Mouse (Mus musculus) thymus, adult 18-20 months (tissue): ENCODE measurements around the gene Fryl.
A peak's percentile ranks its signal among the peaks of the same experiment; 100 is the strongest.

Experiments
- DNase-seq, 2 experiments: peaks; one replicate each; pipeline ENCODE4 v3.0.0; 2022; ENCODE audit warnings: mixed read lengths in 2 of 2

The Fryl gene

DNA sequence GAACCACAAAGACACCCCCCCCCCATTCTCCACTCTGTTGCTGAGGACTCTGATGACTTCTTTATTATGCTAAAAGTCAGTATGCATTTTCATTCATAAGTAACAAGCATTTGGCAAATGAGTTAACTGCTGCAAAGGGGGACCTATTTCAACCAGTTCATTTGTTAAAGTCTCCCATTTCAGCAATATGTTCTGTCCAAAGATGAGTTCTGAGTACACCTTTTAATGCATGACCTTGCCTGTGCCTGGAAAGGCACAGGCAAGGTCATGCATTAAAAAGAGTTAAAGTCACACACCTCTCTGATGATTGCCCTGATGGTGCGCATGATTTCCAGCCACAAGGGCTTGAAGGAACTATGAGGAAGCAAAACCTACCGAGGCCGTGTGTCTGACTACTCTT lies 36.7 kb downstream of the Fryl start:
- DNase-seq, result no peak

DNA sequence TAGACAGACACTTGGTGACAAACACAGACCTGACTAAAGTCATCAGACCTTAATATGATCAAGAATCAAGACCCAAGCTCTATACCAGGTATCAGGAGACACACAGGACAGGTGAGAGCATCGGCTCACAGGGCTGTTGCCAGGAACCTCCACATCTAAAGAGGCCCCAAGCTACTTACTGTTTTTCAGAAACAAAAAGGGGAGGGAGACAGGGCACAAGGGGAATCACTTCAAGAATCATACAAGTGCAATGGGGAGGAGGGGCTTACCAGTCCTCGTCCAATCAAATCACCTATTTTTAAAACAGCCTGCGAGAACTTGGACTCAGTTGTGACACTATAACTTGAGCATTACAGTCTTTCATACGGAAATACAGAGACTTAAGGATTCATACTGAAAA lies 38.4 kb downstream of the Fryl start:
- DNase-seq, result no peak

DNA sequence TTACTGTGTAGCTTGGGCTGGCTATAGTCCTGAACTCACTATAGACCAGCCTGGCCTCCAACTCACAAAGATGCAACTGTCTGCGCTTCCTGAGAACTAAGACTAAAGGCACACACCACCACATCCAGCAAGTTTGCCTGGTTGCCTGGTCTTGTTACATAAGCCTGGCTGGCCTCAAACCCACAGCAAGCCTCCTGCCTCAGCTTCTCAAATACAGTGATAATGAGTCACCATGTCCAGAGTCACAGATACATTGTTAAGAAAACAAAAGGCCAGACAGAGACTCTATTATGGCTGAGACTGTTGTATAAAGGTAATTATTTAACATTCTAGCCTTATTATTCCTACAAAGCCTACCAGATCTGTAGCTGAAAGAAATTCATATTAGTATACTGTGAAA lies 39.3 kb downstream of the Fryl start:
- DNase-seq, result no peak

DNA sequence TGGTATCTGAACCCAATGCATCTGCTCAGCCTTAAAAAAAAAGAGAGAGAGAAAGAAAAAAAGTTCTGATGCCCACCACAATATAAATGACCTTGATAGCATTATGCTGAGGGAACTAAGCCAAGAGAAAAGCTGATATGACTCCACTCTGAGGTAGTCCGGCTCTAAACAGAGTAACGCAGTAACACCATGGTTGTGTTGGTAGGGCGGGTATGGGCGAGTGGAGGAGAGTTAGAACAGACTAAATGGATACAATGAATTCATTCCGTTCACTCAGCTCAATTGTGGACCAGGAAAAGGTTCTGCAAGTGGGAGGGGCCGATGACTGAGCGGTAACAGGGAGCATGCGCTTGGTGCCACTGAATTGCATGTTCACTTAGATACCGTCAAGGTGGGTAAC lies 40.4 kb downstream of the Fryl start:
- no peak for DNase-seq

DNA sequence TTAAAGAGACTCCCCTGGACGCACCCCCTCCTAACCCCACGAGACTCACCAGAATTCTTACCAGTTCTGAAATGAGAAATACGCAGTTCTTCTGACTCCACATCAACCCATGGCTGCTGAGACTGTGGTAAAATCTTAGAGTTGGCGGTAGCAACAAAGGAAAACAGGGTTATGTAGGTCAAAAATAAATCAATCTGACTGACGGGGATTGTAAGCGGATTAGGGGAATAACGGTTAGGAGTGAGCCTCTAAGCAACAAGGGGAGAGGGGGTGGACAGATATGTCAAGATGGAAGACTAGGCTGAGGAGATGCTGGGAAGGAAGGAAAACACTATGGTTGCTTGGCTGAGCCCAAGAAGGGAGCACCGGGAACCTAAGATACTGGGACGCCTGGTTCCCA lies 44.0 kb downstream of the Fryl start:
- DNase-seq, result no peak

DNA sequence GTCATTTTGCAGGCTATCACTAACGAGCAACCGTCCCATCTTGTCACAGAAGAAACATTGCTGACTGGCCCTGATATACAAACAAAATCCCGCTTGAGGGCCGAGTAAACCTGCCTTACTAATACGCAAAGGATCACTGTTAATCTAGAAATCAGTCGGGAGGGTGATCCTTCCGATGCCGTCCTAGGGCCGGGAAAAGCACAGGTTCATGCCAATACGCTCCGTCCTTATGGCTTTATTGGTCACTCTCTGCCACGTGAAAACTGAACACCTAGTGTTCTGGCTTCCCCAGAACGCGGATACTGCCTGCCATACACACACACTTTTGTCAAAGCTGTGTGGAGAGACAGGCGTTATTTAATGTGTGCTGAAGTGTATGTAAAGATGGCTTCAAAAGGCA lies 44.5 kb downstream of the Fryl start:
- no peak for DNase-seq

DNA sequence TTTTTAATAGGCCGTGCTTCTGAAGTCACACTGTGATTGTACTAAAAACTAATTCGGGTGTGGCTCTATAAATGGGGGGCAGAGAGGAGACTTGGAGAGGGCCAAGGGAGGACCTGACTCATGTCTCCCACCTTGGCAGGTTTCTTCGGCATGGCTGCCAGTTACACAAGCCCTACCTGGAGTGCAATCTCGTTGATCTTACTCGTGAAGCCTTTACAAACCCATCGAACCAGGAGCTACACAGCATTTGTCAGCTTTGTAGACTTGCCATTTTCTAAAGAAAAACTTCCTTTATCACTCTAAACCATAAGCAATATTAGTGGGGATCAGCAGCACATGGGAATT lies 45.5 kb downstream of the Fryl start:
- DNase-seq, result no peak

DNA sequence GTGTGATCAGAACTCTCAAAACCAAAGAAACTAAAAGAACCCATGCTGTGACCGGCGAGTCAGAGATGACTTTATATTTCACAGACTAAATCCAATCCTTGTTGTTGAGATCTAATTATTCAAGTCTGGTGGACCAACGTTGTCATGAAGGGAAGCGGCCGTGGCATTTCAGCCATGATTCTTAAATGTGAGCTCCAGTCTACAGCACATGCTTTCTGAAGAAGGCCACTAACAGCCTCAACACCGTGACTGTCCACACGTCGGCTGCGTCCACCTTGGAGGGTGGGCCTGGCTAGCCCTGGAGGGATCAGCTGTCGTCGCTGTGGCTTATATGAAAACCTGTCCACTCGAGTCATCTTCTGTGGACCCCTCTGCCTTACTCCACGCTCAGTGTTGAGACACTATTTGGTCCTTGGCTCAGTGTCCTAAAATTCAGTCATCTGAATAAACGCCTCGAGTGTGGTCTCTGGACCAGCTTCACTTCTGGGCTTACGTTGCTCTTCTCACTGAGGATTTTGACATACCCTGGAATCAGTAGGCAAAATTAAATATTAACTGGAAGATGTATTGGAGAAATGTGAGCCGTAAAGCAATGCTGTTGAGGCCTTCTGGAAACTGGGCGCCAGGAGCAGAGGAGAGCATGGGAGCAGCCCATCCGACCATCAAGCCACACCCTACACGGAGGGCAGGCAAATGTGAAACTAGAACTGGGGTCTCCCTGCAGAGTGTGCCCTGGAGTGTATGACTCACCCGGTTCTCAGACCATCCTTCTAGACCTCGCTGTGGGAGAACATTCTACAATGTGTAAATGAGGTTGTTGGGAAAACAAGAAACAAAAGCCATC lies 46.1 kb downstream of the Fryl start:
- no peak for DNase-seq

DNA sequence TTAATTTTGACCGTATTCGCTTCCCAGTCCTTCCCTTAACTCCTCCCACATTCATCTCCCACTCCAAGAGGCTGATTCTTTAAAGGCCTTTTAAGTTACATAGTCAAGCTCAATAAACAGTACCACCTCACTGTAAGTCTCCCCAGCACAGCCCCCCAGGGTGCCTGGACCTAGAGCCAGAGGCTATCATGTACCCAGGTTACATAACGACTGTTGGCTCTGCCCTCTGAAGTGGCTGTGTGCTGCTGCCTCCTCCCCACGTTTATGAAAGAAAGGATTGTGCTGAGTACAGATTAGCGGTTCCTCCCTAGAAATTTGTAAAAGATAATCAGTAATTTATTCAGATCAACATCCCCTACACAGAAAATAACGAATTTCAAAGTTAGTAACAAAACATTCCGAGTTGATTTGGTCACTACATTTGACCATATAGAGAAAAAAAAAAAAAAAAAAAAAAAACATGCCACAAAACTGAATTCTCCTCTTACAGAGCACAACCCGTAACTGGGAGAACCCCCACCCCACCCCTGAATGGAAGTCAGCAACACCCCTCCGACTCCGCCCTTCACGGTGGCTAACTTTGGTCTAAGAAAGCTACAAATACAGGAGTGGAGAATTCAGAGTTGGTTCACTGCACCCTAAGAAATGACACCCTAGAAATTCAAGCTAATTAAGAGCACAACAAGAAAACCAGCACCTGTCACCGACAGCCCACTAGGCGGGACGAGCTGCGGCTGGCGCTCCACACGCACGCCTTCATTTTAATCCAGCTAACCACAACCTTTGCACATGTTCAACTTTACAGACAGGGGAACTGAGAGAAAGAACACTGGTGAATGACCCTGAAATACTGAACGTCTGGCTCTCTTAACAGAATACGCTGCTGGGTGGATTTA lies 47.0 kb downstream of the Fryl start:
- DNase-seq, result peak in 1 of 2 experiments; percentile 28

DNA sequence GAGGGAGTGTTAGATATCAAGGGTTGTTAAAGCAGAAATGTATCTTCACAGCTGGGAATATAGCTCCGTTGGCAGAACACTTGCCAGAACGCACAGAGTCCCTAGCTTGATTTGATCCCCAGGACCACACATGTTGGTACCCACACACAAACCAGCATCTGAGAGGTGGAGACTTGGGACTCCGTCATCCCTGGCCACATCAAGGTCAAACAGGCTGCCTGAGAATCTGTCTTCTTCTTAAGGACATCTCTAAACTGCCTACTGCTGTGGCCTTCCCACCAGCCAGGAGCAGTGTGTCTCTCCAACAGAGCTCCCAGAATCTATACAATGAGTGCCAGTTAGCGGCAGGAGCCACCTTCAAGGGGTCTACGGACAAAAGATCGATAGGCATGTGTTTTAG lies 47.8 kb downstream of the Fryl start:
- no peak for DNase-seq

DNA sequence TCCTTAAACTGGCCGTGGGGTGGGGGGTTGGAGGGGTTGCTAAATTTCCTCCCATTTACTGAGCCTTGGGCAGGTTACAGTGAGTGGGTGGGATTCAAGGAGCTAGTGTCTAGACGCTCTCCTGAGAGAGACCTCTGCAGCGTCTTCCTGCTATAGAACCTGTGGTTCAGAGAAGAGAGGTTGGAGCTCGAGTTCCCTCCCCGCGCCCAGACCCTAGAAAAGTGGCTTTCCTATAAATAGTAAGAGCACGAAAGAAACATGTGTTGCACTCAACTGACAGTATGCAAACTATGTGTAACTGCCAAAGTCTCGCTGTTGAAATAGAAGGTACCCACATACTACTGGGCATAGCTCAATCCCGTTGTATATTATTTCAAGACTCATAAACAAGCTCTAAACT lies 49.7 kb downstream of the Fryl start:
- DNase-seq, result peak in 1 of 2 experiments; percentile 53

DNA sequence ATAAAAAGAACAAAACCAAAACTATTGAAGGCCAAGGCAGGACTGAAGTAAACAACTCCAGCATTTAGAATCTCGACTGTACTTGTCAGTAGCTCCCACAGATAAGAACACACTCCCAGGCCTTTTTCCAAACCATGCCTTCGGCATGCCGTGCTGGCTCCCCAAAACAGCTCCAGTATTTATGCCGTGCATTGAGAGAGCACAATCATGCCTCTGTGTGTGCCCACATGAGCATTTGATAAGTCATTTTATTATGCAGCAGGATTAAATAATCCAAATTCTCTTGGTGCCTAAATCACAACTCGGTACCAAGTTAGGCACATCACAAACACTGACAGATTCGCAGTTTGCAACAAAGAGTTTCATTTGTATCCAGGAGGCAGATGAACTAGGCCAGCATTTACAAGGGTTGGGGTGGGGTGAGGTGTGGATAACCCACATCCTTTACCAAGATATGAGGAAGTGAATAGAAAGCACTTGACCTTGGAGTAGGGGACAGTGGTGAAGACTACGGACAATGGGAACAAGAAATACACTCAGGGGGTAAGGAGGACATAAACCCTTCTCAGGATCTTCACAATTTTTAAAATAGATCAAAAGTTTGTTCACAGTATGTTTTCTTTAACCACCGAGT lies 50.3 kb downstream of the Fryl start:
- no peak for DNase-seq

DNA sequence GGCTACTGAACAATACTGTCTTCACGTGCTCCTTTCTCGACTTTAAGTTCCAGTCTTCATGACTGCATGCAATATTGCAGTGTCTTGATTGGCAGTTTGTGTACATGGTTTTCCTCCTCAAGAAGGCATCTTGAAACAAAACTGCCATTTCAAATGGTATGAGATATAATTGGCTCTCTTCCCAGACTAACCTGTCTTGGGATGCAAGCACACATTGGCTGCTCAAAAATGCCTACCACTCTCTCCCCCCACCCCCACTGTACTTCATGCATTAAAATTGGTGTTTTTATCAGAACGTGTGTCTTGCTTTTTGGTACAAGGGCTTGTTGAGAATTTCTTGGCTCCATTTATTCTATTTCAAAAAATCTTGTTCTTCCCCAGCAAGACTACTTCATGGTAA lies 51.4 kb downstream of the Fryl start:
- DNase-seq, result no peak

DNA sequence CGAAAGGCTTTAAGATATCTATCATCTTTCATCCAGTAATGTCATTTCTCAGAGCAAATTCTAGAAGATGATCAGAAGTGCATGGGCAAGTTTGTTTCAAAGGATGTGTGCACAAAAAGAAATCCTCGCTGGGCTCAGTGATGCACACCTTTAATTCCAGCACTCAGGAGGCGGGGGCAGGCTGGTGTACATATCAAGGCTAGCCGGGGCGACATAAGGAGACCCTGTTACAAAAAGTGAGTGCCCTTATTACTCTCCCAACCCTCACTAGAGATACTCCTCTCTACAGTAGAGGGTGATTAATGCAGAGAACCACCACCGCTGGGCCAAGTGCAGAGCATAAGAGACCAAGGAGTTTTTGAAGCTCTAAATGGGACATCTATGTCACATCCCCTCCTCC lies 53.9 kb downstream of the Fryl start:
- DNase-seq, result no peak

DNA sequence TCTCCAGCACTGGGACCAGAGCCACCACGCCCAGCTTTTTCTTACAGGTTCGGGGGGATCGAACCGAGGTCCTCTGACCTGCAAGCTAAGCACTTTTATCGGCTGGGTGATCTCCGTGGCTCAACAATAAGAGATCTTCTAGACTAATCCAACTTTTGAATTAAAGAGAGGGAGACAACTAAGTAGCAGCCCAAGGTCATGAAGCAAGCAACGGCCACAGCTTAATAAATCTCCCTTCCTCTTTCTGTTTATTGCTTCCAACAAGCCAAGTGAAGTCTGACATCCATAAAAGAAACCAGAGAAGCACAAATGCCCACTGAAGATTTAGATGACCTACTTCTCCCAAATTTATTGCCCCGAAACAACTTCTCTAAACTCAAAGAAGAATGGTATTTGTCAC lies 54.3 kb downstream of the Fryl start:
- no peak for DNase-seq

DNA sequence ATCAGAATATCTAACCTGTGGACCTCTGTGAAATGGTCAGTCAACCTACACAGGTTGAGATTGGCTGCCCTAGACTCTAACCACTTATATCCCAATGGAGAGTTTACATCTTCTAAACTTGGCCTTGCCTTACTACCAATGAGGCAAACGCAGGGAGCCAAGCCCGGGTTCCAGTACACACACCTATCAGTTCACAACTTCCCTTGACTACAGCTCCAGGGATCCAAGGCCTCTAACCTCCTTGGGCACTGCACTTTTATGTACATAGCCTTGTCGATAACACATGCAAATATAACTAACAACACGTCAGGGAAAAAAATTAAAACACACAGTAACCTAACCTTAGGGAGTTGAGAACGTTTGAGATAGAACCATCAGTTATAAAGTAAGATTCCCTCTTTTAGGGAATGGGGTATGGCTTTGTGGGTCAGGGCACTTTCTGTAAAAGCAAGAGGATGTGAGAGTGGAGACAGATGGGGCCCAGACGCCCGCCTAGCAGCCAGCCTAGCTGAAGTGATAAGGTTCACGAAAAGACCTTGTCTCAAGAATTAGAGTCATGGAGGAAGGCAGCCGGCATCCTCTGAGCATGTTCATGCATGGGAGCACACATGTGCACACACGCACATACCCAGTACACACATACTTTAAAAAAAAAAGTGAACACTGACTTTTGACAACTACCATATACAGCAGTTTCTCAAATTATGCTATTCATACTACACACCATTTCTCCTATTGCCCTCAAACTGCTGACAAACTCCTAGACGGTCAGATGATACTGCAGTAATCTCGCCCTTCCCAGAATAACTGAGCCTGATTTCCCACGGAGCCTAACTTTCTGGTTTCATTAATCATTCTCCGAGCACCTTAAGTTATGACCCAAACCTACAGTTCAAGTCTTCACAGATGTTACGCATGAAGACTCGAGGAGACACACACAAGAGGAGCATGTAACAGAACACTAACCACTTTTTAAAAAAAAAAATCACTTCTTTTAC lies 55.7 kb downstream of the Fryl start:
- no peak for DNase-seq

DNA sequence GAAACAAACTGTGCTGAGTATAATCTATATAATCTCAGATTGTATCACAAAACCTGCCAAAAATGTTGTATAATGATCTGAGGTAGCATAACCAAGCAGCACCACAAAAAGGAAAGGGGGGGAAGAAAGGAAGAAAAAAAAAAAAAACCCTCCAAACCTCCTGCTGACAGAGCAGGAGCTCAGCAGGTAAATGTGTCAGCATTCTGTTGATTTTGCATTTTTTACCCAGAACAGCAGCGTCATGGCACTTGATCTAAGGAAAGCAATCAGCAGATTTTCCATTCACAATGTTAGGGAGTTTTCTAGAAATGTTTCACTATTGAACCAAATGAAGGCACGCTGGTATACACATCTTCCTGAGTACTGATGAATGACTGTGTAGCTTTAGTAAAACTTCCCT lies 56.8 kb downstream of the Fryl start:
- no peak for DNase-seq

DNA sequence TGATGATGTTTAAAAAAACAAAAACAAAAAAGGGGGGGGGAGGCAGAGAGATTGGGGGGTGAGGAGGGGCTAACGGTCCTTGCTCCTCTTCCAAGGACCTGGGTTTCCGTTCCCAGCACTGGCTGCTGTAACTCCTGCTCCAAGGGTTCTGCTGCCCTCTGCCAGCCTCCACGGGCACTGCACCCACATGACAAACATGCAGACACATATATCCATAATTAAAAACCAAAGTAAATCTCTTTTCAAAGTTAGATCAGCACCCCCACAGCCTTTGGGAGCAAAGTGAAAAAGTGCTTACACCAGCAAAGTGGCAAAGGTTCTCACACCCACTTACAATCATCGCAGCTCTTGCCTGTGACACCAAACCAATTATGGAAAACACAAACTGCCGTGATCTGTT lies 57.7 kb downstream of the Fryl start:
- no peak for DNase-seq

DNA sequence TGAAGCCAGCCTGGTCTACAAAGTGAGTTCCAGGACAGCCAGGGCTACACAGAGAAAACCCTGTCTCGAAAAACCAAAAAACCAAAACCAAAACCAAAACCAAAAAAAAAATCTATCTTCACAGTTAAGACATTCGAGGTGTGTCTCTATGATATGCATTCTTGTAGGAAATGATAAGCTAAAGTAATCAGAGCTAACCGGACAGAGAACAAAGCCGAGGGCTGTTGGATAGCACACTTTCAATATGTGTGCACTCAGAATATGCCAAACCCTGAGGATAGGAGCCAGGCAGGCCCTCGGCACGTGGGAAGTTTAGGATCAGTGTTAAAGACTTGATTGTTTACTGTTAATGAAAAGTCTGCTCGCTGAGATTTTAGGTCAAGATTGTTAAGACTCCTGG lies 58.6 kb downstream of the Fryl start:
- DNase-seq, result no peak

DNA sequence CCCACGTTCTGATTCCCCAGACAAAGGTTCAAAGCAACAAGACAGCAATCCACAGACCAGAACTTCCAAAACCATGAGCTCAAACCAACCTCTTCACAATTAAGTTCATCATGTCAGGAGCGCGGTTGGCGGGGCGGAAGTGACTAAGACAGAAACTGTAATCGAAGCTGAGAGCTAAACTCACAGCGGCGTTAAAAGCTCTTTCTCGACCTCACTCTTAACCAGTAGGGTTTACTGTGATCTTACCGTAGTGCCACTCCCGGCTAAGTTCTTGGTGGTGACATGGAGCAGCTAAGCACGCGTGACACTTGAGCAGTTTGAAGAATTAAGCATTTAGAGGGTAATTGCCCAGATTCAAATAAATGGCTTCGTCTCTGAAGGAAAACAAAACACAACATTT lies 61.7 kb downstream of the Fryl start:
- DNase-seq, result no peak

DNA sequence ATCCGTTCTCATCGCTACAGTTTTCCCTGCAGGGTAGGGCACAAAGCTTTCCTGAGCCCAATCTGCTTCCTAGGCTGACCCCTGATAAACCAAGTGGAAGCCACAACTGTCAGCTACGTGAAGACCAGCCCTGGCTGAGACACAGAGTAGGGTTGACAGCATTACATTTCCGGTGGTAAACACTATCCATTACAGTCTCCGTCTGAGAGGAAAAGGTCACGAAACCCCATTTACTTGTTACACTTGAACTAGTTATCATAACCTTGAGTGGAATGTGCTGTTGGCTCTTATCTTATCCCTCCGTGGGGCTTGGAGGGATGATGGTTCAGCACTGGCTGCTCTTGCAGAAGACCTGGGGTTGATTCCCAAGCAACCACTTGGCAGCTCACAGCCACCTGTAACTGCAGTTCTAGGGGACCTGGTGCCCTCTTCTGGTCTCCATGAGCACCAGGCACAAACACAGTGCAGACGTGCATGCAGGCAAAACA lies 62.3 kb downstream of the Fryl start:
- DNase-seq, result no peak

DNA sequence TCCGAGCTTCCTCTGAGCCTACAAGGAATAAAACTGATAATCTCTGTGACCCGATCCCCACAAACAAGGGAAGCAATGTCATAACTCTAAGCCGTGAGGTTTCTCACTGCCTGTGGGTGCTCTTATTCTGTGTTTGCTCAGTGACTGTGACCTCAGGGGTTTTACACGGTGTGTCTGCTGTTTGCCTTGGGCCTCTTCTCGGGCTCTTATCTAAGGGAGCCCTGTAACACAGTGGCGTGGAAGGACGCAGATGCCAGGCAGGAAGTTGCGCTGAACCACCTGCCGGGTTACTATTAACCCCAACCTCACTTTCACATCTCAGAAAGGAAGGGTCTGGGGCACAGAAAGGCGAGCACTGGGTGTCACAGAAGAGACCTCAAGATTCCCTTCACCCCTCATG lies 62.8 kb downstream of the Fryl start:
- DNase-seq, result no peak
